Mouse (Mus musculus): ENCODE data around the gene Olfr1231.

The Olfr1231 gene

DNA sequence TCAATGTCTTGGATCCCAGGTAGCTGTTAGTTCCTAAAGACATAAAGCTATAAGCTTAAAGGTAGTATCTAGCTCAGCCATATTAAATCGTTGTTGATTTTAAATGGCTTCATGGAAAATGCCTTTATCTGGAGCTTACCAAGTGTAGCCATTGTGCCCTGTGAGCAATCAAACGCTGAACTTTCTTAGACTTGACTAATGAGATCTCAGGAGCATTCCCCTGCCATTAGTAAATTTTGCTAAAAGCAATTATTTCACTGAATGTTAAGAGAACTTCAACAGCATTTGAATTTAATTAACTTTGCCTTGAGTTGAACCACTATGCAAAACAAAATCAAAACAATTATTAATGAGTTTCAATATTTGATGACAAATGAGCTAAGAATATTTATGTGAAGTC, at the start of gene Olfr1231:
Gene Olfr1231 (minus strand): TSS at position 101 of the 400 bp plus-strand sequence.
- no peak for DNase-seq (ENCODE audit: low read depth, low spot score)

DNA sequence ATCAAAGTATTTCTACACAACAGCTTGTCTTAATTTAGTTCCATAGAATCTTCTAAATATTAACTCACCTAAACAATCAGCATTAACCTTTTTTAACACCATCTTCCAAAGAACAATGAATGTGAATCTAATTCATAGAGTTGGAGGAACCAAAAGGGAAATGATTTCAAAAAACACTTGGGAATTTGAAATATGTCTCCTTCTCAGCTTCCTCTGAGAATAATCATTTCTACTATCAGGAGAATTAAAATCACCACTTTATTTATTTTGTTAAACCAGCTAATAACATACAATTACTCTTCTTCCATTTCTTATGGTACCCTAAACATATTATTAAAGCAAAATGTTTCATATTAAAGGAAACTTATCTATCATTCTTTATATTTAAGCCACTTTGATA, 35.4 kb upstream of the Olfr1231 start, which contains the start of gene Olfr1233:
Gene Olfr1233 (minus strand): TSS at position 101 of the 400 bp plus-strand sequence.
- DNase-seq (ENCODE audit: low read depth, low spot score) = no peak

DNA sequence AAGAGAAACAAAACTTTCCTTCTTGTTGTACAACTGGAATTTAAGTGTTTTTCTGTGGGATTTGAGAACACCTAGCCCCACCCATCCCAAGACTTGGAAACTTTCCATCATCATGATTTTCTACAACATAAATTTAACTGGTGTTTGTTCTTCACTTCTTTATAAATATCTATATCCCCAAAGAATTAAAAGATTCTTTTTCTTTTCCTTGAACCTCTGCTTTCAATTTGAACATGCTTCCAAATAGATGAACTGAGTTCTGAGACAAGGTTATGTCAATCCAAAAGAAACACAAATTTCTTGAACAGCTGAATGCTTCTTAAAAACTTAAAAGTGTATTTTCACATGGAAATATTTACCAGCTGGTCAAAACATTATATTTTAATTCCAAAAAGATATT, 22.7 kb upstream of the Olfr1231 start, which contains the start of gene Olfr1232:
Gene Olfr1232 (minus strand): TSS at position 101 of the 400 bp plus-strand sequence.
- DNase-seq (ENCODE audit: low read depth, low spot score) = no peak

DNA sequence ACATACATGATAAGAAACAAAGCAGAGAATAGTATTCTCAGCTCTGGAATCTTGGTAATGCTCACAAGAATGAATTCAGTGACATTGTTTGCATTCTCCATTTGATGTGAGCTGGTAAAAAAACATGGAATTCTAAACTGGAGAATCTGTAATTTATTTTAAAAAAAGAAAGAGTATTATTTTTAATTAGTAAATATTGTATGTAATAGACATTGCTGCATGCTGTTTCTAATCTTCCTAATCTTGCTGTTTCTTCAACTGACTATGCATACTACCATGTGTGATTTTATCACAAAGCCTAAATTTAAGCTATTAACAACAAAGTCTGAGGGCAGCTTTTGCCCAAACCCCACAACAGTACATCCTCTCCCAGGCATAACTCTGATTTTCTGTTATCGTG, 9.7 kb downstream of the Olfr1231 start, which contains the start of gene Olfr1230:
Gene Olfr1230 (minus strand): TSS at position 101 of the 400 bp plus-strand sequence.
- no peak for DNase-seq (ENCODE audit: low read depth, low spot score)

DNA sequence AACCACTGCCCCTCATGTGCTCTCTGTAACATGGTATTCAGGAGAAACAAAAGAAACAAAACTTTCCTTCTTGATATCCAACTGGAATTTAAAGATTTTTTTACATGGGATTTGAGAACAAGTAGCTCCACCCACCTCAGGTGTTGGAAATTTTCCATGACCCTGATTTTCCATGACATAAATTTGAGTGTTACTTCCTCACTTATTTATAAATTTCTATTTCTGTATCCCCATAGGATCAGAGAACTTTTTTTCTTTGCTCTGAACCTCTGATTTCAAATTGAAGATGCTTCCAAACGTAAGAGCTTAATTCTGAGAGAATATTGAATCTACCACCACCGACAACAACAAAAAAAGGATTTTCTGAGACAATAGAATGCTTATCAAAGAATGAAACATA, 19.0 kb downstream of the Olfr1231 start, which contains the start of gene Olfr1229:
Gene Olfr1229 (minus strand): TSS at position 101 of the 400 bp plus-strand sequence.
- no peak for DNase-seq (ENCODE audit: low read depth, low spot score)

DNA sequence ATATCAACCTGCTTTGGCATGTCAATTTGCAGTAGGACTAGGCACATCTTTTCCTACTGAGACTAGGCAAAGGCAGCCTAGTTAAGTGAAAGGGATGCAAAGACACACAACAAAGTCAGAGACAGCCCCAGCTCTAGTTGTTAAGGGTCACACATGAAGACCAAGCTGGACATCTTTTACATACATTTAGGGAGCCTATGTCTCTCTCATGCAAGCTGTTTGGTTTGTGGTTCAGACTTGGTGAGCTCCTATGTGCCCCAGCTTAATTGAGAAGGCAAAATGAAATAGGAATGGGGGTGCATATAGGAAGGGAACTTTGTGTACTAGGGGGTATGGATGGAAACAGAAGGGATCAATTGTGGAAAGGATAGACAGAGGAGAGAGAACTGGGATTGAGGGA, 52.9 kb downstream of the Olfr1231 start, which contains the start of gene Olfr1228:
Gene Olfr1228 (minus strand): TSS at position 101 of the 400 bp plus-strand sequence.
- no peak for DNase-seq (ENCODE audit: low read depth, low spot score)

Data from skeletal muscle tissue, adult 2 months (tissue).